Mouse (Mus musculus) ES-E14 (cell line): ENCODE data around the gene Canx. TPM values are rescaled to one million over a fixed set of nuclear protein-coding genes. Genes with fewer than 3 reads are reported as not detected.

Source experiments
- DNase-seq: peaks from one replicate; pipeline ENCODE4 v3.0.0-alpha.2; 2013; ENCODE audit warnings: low read depth, low spot score
- H3K27ac ChIP-seq: 2 replicates; pipeline ENCODE4 v1.5.1; 2012; ENCODE audit warnings: low read depth, mild to moderate bottlenecking, low read length, moderate library complexity, mixed read lengths; ENCODE audit not compliant: poor library complexity, insufficient read depth, severe bottlenecking
- H3K36me3 ChIP-seq: 2 replicates; pipeline ENCODE4 v1.6.1; 2012; ENCODE audit warnings: mild to moderate bottlenecking, low read length, moderate library complexity, mixed read lengths; ENCODE audit not compliant: control insufficient read depth, poor library complexity, insufficient read depth, severe bottlenecking
- H3K4me1 ChIP-seq, 2 experiments: fragments of 150-350 bp in 1 of 2; sonication (generic) in 1 of 2; 2 replicates each; pipeline ENCODE4 v1.6.1; 2012; ENCODE audit warnings: low read length in 2 of 2, mild to moderate bottlenecking in 1 of 2, mixed read lengths in 1 of 2; ENCODE audit not compliant: control insufficient read depth in 2 of 2, insufficient read depth in 2 of 2, poor library complexity in 1 of 2
- H3K4me3 ChIP-seq, 2 experiments: fragments of 150-350 bp in 1 of 2; sonication (generic) in 1 of 2; 2 replicates each; pipeline ENCODE4 v1.5.1; 2012; ENCODE audit warnings: low read length in 2 of 2, low read depth in 1 of 2, mild to moderate bottlenecking in 1 of 2, mixed read lengths in 1 of 2; ENCODE audit not compliant: insufficient read depth in 1 of 2, poor library complexity in 1 of 2, severe bottlenecking in 1 of 2
- H3K9ac ChIP-seq: 2 replicates; pipeline ENCODE4 v1.6.1; 2012; ENCODE audit warnings: low read depth, mild to moderate bottlenecking, low read length, mixed read lengths; ENCODE audit not compliant: poor library complexity, insufficient read depth, severe bottlenecking
- H3K9me3 ChIP-seq: fragments of 150-350 bp; sonication (generic); 2 replicates; pipeline ENCODE4 v1.6.1; 2012; ENCODE audit warnings: low read depth, mild to moderate bottlenecking, low read length; ENCODE audit not compliant: control insufficient read depth, insufficient read depth
- CHD2 ChIP-seq: IDR thresholded peaks from 2 replicates; pipeline ENCODE4 v1.6.1; 2014; ENCODE audit warnings: mild to moderate bottlenecking, low read depth, low read length, inconsistent platforms
- HCFC1 ChIP-seq: IDR thresholded peaks from 2 replicates; pipeline ENCODE4 v1.6.1; 2012; ENCODE audit warnings: low read length, inconsistent platforms, borderline replicate concordance; ENCODE audit not compliant: insufficient read depth
- MAFK ChIP-seq: IDR thresholded peaks from 2 replicates; pipeline ENCODE4 v1.6.1; 2014; ENCODE audit warnings: mild to moderate bottlenecking, low read depth, low read length, inconsistent platforms; ENCODE audit not compliant: insufficient read depth
- ZC3H11A ChIP-seq: IDR thresholded peaks from 2 replicates; pipeline ENCODE4 v1.6.1; 2012; ENCODE audit warnings: low read depth, mild to moderate bottlenecking, inconsistent platforms, low read length, borderline replicate concordance
- ZNF384 ChIP-seq: IDR thresholded peaks from 2 replicates; pipeline ENCODE4 v1.6.1; 2012; ENCODE audit warnings: low read depth, low read length, inconsistent platforms
- in situ Hi-C, 2 experiments: fragments of 600-800 bp; cut with MboI; formaldehyde crosslinking; loops; one replicate each; pipeline ENCODE4 v1.15.1; 2025; ENCODE audit warnings: low sequenced_read_pairs in 2 of 2, inconsistent platforms in 1 of 2; ENCODE audit not compliant: unreplicated experiment in 2 of 2
- total RNA-seq: library from RNA; depleted of rRNA; stranded (reverse); fragments of 300-350 nt; gene quantifications from 2 replicates; pipeline ENCODE4 v1.2.3, GENCODE M21; 2012

Canx gene
- total RNA-seq, 1 experiment, result 970 TPM

DNA sequence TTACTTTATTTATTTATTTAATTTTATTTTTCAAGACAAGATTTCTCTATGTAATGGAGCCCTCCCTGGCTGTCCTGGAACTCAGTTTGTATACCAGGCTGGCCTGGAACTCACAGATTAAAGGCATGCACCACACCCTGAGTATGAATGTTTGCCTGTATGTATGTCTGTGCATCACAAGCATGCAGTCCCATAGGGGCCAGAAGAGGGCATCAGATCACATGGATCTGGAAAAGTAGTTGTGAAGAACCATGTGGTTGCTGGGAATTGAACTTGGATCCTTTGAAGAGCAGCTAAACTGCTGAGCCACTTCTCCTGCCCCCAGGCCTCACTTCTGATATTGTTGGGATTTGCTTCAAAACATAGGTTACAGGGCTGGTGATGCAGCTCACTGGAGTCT lies 48.4 kb downstream of the Canx start:
- H3K9ac ChIP-seq, result no peak overlapping the region
- no peak for TF ChIP-seq MAFK
- no peak overlapping the region for H3K27ac ChIP-seq
- no peak overlapping the region for H3K4me3 ChIP-seq
- no peaks in the 10 kb centered on the region; the same call in 1 of the 2 replicates for H3K36me3 ChIP-seq
- no peak for DNase-seq
- in situ Hi-C loops, result no loop called here
- H3K4me1 ChIP-seq, result peaks cover 6 to 13% of the 10 kb centered on the region in 2 experiments
- H3K9me3 ChIP-seq, result no peaks in the 10 kb centered on the region

DNA sequence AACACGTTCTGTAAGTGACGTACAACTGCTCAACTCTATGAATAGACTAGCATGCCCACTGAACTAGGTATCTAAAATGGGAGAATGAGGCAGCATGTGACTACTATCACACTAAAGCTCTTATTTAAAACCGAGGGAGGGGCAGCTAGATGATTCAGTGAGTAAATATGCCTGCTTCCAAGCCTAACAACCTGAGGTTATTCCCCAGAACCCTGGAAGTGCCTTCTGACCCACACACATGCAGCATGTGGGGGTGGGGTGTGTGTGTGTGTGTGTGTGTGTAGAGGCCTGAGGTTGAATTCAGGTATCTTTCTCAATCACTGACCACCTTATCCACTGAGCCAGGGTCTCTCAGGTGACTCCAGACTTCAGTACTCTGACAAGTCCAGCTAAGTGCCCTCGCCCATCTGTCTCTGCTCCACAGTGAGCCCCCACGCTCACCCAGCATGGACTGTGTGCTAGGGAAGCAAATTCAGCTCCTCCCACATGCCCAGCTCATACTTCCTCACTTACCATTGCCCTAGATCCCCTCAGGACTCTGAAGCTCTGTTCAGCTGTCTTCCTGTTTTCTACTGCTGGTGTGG lies 49.8 kb downstream of the Canx start:
- no peak for DNase-seq
- Histone ChIP-seq H3K4me1 (peaks cover 3 to 10% of the 10 kb centered on the region in 2 experiments; a peak in 3 of 4 replicates), H3K4me3 (no peak overlapping the region), H3K36me3 (no peaks in the 10 kb centered on the region; the same call in 1 of the 2 replicates), H3K27ac (no peak overlapping the region), H3K9ac (no peak overlapping the region), H3K9me3 (no peaks in the 10 kb centered on the region)
- in situ Hi-C loops, result no loop called here
- TF ChIP-seq HCFC1 (no peak), CHD2 (no peak), ZNF384 (no peak), MAFK (no peak)

DNA sequence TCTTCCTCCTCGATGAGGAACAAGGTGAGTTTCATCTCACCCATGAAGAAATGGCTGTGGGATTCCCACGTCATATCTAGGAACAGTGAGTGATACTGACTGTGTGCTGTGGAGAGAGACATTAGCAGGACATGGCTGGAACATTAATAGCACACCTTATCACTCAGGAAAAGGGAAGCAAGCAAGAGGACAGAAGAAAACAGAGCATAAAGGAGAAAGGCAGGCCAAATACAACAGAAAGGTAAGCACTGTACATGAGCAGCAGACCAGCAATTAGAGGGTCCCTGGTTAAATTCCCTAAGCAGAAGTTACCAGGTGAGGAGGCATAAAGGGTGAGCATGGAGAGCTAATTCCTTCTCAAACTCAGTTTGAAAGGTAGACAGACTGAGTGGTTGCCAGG lies 50.4 kb downstream of the Canx start:
- Histone ChIP-seq H3K27ac (no peak overlapping the region), H3K4me1 (peaks cover 0 to 8% of the 10 kb centered on the region in 2 experiments; a peak in 2 of 4 replicates), H3K36me3 (no peaks in the 10 kb centered on the region; the same call in 1 of the 2 replicates), H3K4me3 (no peak overlapping the region), H3K9ac (no peak overlapping the region), H3K9me3 (no peaks in the 10 kb centered on the region)
- in situ Hi-C loops, result no loop called here
- TF ChIP-seq ZC3H11A (no peak), ZNF384 (no peak), MAFK (no peak), HCFC1 (no peak), CHD2 (no peak)
- no peak for DNase-seq

DNA sequence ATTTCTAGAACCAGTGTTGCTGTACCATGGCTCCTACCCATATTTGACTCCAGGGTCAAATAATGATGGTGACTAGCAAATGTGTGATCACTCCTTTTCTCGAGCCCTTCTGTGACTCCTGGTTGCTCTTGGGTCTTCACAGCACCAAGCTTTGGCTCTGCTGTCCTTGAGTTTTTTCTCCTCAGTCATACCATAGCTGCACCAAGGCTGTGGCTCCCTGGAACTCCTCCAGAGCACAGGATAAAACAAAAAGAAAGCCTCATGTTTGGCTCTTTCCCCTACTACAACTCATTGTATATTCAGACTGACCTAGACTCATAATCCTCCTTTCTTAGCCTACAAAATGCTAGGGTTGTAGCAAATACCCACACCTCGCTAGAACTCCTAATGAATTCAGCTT lies 52.7 kb downstream of the Canx start:
- H3K9ac ChIP-seq, result no peak overlapping the region
- no peak overlapping the region for H3K27ac ChIP-seq
- no peaks in the 10 kb centered on the region for H3K9me3 ChIP-seq
- peaks cover 0 to 7% of the 10 kb centered on the region in 2 experiments; a peak in 1 of 4 replicates for H3K4me1 ChIP-seq
- DNase-seq, result no peak
- H3K4me3 ChIP-seq, result no peak overlapping the region
- in situ Hi-C loops, result no loop called here
- H3K36me3 ChIP-seq, result no peaks in the 10 kb centered on the region; the same call in 1 of the 2 replicates
- TF ChIP-seq CHD2 (no peak), MAFK (no peak), HCFC1 (no peak), ZNF384 (no peak)

DNA sequence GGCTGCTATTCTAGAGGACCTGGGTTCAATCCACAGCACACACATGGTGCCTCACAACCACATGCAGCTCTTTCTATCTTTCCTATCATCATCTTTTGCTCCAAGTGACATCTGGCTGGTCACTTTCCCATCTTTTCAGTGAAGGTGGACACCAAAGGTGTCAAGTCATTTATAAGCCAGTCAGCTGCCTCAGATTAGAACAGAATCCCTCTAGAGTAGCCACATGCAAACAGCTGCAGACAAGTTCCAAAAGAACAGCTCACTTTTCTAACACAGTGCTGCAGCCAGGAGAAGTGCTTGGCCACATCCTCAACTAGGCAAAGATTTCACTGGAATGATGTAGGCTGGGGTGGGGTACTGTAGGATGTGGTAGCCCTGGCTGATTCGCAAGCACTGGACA lies 55.6 kb downstream of the Canx start:
- Histone ChIP-seq H3K27ac (no peak overlapping the region), H3K36me3 (peaks cover 13% of the 10 kb centered on the region; the same call in 1 of the 2 replicates), H3K9ac (no peak overlapping the region), H3K4me1 (peaks cover 0 to 8% of the 10 kb centered on the region in 2 experiments; a peak in 2 of 4 replicates), H3K9me3 (no peaks in the 10 kb centered on the region), H3K4me3 (no peak overlapping the region)
- TF ChIP-seq CHD2, result no peak
- no peak for TF ChIP-seq ZC3H11A
- TF ChIP-seq ZNF384, result no peak
- TF ChIP-seq MAFK, result no peak
- no peak for TF ChIP-seq HCFC1
- in situ Hi-C loops, result no loop called here
- no peak for DNase-seq
